Mouse (Mus musculus) cerebellum, postnatal 36 days (tissue): Measurements from ENCODE around the gene Gins1.
"Not testable (repeated sequence)": the region's sequence is repeated elsewhere in the genome, so short reads cannot be mapped to it uniquely, and the experiment has no call there.

Experiments
- DNase-seq, 2 experiments: peaks; one replicate each; pipeline ENCODE4 v3.0.0; 2021 to 2022; ENCODE audit warnings: mixed read lengths in 2 of 2

Gins1 gene

GRCm38 (mm10) chr2:150904936-150905450 lies at the start of gene Gins1:
Gene Gins1, plus strand, starts transcription at chr2:150905400.
- DNase-seq = no peak

GRCm38 (mm10) chr2:150858724-150859487 lies 46.3 kb upstream of the Gins1 start:
- DNase-seq = no peak

DNA sequence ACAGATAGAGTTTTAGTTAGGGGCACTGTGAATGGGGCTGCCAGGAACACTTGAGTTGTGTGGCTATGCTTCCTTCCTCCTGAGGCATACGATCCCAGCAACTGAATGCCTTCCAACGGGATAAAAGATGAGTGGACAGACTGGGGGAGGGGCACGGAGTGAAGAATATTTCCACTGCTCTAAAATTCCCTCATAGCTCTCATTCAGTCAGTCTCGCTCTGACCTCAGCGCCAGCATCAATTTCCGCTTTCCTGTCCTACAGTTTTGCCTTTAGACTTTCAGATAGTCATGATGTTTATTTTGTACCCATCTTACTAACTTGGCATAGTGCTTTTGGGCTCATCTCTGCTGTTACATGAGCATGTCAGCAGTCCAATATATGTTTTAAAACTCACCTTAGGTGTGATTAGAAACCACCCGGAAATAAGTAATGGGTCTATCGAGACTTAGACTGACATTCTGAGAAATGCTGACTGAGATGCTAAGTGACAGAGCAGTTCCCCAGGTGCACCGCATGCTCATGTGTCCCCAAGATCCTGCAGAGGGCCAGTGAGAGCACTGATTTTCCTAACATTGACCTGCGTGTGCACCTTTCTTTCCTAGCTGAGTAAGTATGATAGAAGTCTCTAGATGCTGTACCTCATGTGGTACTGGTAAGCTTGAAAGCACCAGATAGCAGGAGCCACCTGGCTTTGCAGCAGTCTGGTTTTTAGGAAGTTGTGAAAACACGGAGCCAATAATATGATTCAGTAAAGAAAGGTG lies 45.3 kb upstream of the Gins1 start:
- DNase-seq = no peak

- no peak for DNase-seq
Measured at GRCm38 (mm10) chr2:150861128-150861527, 44.1 kb upstream of the Gins1 start.

DNA sequence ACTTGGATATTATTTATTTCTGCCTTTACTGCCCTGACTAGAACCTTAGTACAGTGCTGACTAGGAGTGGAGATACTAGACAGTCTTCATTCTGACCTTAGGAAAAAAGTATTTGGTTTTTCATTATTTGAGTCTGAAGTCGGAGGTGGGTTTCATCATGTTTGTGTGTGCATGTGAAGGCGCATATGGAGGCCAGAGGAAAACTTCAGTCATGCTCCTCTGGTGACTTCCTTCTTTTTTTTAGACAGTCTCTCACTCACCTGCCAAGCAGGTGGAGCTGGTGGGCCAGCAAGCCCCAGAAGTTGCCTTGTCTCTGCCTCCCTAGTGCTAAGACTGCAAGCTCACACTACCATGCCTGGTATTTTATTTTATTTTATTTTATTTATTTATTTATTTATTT lies 38.2 kb upstream of the Gins1 start:
- no peak for DNase-seq

GRCm38 (mm10) chr2:150869446-150869845 lies 35.8 kb upstream of the Gins1 start:
- DNase-seq = no peak

DNA sequence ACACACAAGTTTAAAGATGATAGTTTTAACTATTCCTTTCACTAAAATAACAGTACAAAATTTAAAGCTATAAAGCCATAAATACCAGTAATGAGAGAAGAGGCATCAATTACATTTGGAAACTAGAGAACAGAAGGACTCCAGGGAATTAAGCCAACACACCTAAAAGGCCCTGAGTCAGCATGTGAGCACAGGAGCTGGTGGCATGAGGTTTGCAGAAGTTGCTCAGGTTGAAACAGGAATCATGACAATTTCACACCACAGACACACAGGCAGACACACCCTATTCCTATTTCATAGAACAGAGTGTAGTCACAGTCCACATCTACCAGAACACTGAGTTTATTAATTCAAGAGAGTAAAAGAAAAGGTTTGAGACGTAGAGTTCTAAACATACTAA lies 30.7 kb upstream of the Gins1 start:
- no peak for DNase-seq

- no peak for DNase-seq
Measured at GRCm38 (mm10) chr2:150875226-150875625, 30.0 kb upstream of the Gins1 start.

DNA sequence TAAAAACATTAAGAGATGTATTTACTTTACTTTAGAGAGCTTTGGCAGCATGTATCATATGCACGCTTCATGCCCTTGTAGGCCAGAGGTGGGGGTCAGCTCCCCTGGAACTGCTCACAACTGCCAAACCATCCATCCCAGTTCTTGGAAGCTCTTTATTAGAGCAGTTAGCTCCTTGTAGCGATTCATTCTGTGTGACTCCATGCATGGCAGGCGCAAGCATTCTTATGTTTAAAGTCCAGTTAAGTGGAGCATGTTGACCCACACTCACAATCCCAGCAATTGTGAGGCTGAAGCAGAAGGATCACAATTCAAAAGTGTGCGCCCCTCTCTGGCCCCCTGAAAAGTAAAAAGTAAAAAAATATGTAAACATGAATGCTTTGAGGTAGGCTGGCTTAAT lies 27.6 kb upstream of the Gins1 start:
- no peak for DNase-seq

- no peak for DNase-seq
Measured at GRCm38 (mm10) chr2:150884075-150884778, 21.0 kb upstream of the Gins1 start.

GRCm38 (mm10) chr2:150884779-150885110 lies 20.5 kb upstream of the Gins1 start:
- no peak for DNase-seq

- DNase-seq = no peak
Measured at GRCm38 (mm10) chr2:150885814-150886213, 19.4 kb upstream of the Gins1 start.

- DNase-seq = no peak
Measured at GRCm38 (mm10) chr2:150886315-150886714, 18.9 kb upstream of the Gins1 start.

DNA sequence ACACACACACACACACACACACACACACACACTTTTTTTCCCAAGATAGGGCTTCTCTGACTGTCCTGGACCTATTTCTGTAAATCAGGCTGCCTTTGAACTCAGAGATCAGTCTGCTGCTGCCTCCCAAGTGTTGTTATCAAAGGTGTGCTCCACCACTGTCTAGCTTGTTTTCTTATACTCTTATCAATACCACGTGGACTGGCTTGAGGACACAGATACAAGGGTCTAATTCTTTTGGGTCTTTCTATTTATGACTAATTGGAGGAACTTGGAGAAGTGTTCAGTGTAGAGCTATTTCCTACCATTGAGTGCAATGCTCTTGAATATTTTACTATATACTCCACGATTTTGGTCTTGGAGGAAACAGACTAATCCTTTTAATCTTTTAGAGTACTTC lies 17.8 kb upstream of the Gins1 start:
- no peak for DNase-seq

DNA sequence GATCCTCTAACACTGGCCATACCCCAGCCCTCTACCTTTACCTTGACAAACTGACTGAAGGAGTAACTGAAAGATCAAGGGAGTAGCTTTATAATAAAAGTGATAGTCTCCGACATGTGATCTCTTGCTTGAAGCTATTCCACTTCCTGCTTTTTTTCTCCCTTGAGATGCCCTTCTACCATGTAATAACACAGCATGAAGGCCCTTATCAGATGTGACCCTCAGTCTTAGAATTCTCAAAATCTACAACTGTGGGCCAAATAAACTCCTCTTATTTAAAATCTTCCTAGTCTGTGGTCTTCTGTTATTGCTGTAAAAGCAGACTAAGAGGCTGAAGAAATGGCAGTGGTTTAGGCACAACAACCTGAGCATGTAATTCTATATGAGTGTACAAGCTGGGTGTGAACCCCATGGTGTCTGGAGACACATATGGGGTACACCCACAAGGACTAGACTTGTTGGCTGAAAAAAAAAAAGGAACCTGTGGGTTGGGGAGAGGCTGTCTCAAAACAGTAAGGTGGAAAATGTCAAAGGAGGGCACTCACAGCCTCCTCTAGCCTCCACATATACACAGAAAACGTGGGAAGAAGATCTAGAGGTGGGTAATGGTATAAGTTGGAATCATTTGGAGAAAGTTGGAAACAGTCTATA lies 10.5 kb upstream of the Gins1 start:
- no peak for DNase-seq

GRCm38 (mm10) chr2:150895691-150896252 lies 9.4 kb upstream of the Gins1 start:
- no peak for DNase-seq

DNA sequence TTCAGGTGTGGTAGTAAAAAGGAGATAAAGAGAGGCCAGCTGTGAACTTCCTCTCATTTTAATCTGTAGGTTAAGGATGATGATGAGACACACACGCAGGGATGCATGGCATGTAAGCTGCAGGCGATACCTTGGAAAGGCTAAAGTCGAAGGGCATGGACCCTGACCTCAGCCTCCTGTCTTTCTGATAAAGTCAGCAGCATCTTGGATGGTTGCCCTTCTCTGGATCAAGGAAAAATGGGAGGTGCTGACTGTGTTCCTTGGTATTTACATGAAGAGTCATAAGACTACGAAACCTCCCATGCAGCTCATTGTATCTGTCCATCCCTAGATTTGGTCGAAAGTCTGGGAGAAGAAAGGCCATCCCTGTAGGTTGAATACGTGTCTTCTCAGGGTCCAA lies 4.9 kb upstream of the Gins1 start:
- DNase-seq = no peak

GRCm38 (mm10) chr2:150902347-150902746 lies 2.9 kb upstream of the Gins1 start:
- DNase-seq = no peak

DNA sequence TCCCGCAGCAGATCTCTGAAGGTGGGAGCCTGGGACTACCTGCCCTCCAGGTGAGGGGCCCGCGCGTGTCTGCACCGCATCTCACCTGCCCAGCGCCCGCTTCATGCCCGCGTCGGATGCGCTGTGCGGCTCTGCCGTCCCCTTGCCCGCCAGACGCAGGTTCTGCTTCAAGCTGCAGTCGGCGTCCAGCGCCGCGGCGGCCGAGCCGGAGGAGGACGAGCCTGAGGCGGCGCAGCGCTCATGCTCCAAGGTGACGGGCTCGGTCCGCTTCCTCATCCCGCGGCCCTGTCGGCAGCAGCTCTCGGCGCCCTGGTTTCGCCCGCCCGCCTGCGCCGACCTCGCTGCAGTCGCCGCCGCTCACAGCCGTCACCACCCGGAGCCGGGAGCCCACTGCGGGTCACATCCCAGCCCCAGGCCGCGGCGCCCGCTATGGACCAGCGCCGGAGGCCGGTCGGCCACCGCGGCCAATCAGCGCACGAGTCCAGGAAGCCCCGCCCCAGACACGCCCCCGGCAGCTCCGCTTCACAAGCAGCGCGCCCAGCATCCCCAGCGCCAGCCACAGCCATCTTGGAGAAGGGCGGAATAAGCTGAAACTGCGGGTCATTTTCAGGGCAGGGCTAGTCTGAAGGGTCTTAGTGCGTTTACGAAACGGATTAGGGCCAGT lies 796 bp upstream of the Gins1 start, which contains the start of gene Abhd12:
TSS of gene Abhd12 (minus strand) at position 470 of the 664 bp plus-strand sequence.
- peak; percentile 97 to 99 for DNase-seq

- DNase-seq = not testable (repeated sequence)
Measured at GRCm38 (mm10) chr2:150908881-150909280, 3.7 kb downstream of the Gins1 start.

- DNase-seq = peak; percentile 81 to 86
Measured at GRCm38 (mm10) chr2:150909429-150910039, 4.3 kb downstream of the Gins1 start.
